Mouse (Mus musculus): ENCODE results near the gene Btbd35f16.
"Not testable (repeated sequence)": the region's sequence is repeated elsewhere in the genome, so short reads cannot be mapped to it uniquely, and the experiment has no call there.

The Btbd35f16 gene

GRCm38 (mm10) chrX:3956902-3957301 lies at the start of gene Btbd35f16:
Btbd35f16 (minus strand) TSS chrX:3957002.
- not testable (repeated sequence) for DNase-seq (ENCODE audit: low read depth, low spot score)

All from R1 (cell line).